Mouse (Mus musculus): ENCODE measurements around the gene Ifit1bl2. TPM values are rescaled to one million over a fixed set of nuclear protein-coding genes. Genes with fewer than 3 reads are reported as not detected.
"Not testable (repeated sequence)": the region's sequence is repeated elsewhere in the genome, so short reads cannot be mapped to it uniquely, and the experiment has no call there.

Gene Ifit1bl2
- polyA plus RNA-seq, 1 experiment from 2014 or later, result 1.0 TPM

- H3K36me3 ChIP-seq (ENCODE audit: control insufficient read depth, insufficient read depth, low read length), result no peaks in the 10 kb centered on the region
- H3K27ac ChIP-seq (ENCODE audit: low read depth, low read length), result peak overlapping the region; percentile 67
- no peaks in the 10 kb centered on the region for H3K9me3 ChIP-seq (replicated peaks; ENCODE audit: control insufficient read depth, low read length)
- H3K4me3 ChIP-seq (ENCODE audit: low read depth, low read length), result no peak overlapping the region
- peaks cover 12% of the 10 kb centered on the region for H3K4me1 ChIP-seq (ENCODE audit: control insufficient read depth, insufficient read depth, low read length)
- H3K4me2 ChIP-seq, result no peak overlapping the region; the same call in 1 of the 2 replicates
- no peaks in the 10 kb centered on the region for H3K27me3 ChIP-seq (ENCODE audit: control insufficient read depth, insufficient read depth, low read length)
- 4% methylated on average over 2 of the region's 2 CpGs for WGBS (ENCODE audit: insufficient replicate concordance)
- ATAC-seq (replicated peaks; ENCODE audit: insufficient number of reproducible peaks, low FRiP score, low TSS enrichment), result peak; percentile 98
- no peak overlapping the region for H3K9ac ChIP-seq (ENCODE audit: low read depth, low read length)
Measured at GRCm38 (mm10) chr19:34656511-34657298, 16.2 kb upstream of the Ifit1bl2 start.

- WGBS (ENCODE audit: insufficient replicate concordance), result 86% methylated on average over 10 of the region's 10 CpGs
- no peak overlapping the region for H3K27ac ChIP-seq (ENCODE audit: low read depth, low read length)
- ATAC-seq (replicated peaks; ENCODE audit: insufficient number of reproducible peaks, low FRiP score, low TSS enrichment), result no peak
- H3K36me3 ChIP-seq (ENCODE audit: control insufficient read depth, insufficient read depth, low read length), result no peaks in the 10 kb centered on the region
- H3K9me3 ChIP-seq (replicated peaks; ENCODE audit: control insufficient read depth, low read length), result no peaks in the 10 kb centered on the region
- no peak overlapping the region for H3K9ac ChIP-seq (ENCODE audit: low read depth, low read length)
- H3K27me3 ChIP-seq (ENCODE audit: control insufficient read depth, insufficient read depth, low read length), result no peaks in the 10 kb centered on the region
- peaks cover 12% of the 10 kb centered on the region for H3K4me1 ChIP-seq (ENCODE audit: control insufficient read depth, insufficient read depth, low read length)
- H3K4me2 ChIP-seq, result no peak overlapping the region
- H3K4me3 ChIP-seq (ENCODE audit: low read depth, low read length), result no peak overlapping the region
Measured at GRCm38 (mm10) chr19:34655227-34655805, 14.8 kb upstream of the Ifit1bl2 start.

DNA sequence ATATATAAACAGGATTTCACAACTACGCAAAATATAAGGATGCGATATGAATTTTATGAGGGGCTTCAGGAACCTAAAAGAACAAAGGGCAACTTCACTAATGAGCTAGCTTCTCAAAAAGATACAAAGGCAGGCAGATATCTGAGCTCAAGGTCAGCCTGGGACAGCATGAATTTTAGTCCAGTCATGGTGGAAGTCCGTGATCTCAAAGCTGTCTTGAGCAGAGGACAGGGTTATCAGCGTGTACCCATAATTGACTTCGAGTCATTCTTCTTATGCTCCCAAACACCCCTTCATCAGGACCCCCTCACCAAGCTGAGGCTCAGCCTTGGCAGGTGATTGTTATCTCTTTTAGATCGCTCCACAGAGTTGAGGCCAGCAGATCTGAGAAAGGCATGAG lies 10.5 kb upstream of the Ifit1bl2 start:
- Histone ChIP-seq H3K4me1 (ENCODE audit: control insufficient read depth, insufficient read depth, low read length) (no peaks in the 10 kb centered on the region; the same call in 1 of the 2 replicates), H3K9ac (ENCODE audit: low read depth, low read length) (no peak overlapping the region), H3K9me3 (replicated peaks; ENCODE audit: control insufficient read depth, low read length) (no peaks in the 10 kb centered on the region), H3K27ac (ENCODE audit: low read depth, low read length) (no peak overlapping the region), H3K36me3 (ENCODE audit: control insufficient read depth, insufficient read depth, low read length) (no peaks in the 10 kb centered on the region), H3K4me2 (no peak overlapping the region), H3K27me3 (ENCODE audit: control insufficient read depth, insufficient read depth, low read length) (no peaks in the 10 kb centered on the region), H3K4me3 (ENCODE audit: low read depth, low read length) (no peak overlapping the region)
- ATAC-seq (replicated peaks; ENCODE audit: insufficient number of reproducible peaks, low FRiP score, low TSS enrichment), result no peak
- WGBS (ENCODE audit: insufficient replicate concordance), result 77% methylated on average over 6 of the region's 6 CpGs

DNA sequence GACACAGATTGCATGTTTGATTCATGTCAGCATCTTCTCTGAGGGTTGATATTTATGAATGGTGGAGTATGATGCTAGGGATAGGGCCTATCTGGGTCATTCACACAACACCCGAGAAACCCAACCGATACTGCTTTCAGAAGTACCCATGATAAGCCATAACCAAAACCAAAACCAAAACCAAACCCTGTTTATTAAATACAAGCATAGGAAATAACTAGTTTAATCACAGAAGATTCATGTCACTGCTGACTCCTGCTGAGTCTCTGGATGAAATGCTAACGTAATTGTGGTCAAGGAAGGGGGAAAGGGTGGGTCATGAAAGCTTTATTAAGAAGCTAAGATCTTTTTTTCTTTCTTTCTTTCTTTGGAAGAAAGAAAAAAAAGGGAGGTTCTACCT lies 9.7 kb upstream of the Ifit1bl2 start:
- ATAC-seq (replicated peaks; ENCODE audit: insufficient number of reproducible peaks, low FRiP score, low TSS enrichment), result no peak
- H3K4me2 ChIP-seq, result no peak overlapping the region
- no peak overlapping the region for H3K27ac ChIP-seq (ENCODE audit: low read depth, low read length)
- H3K4me1 ChIP-seq (ENCODE audit: control insufficient read depth, insufficient read depth, low read length), result no peaks in the 10 kb centered on the region
- no peaks in the 10 kb centered on the region for H3K36me3 ChIP-seq (ENCODE audit: control insufficient read depth, insufficient read depth, low read length)
- no peak overlapping the region for H3K4me3 ChIP-seq (ENCODE audit: low read depth, low read length)
- no peaks in the 10 kb centered on the region for H3K27me3 ChIP-seq (ENCODE audit: control insufficient read depth, insufficient read depth, low read length)
- H3K9ac ChIP-seq (ENCODE audit: low read depth, low read length), result no peak overlapping the region
- WGBS (ENCODE audit: insufficient replicate concordance), result 83% methylated on average over 3 of the region's 3 CpGs
- no peaks in the 10 kb centered on the region for H3K9me3 ChIP-seq (replicated peaks; ENCODE audit: control insufficient read depth, low read length)

DNA sequence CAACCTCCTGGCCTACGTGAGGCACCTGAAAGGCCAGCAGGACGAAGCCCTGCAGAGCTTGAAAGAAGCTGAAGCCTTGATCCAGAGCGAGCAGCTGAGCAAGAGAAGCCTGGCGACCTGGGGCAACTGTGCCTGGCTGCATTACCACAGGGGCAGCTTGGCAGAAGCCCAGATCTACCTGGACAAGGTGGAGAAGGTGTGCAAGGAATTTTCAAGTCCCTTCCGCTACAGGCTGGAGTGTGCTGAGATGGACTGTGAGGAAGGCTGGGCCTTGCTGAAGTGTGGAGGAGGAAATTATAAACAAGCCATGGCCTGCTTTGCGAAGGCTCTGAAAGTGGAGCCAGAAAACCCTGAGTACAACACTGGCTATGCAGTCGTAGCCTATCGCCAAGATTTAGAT lies 7.1 kb upstream of the Ifit1bl2 start:
- not testable (repeated sequence) for H3K4me3 ChIP-seq (ENCODE audit: low read depth, low read length); ATAC-seq (replicated peaks; ENCODE audit: insufficient number of reproducible peaks, low FRiP score, low TSS enrichment); H3K27ac ChIP-seq (ENCODE audit: low read depth, low read length); H3K9ac ChIP-seq (ENCODE audit: low read depth, low read length); H3K27me3 ChIP-seq (ENCODE audit: control insufficient read depth, insufficient read depth, low read length); H3K9me3 ChIP-seq (replicated peaks; ENCODE audit: control insufficient read depth, low read length); H3K4me1 ChIP-seq (ENCODE audit: control insufficient read depth, insufficient read depth, low read length); H3K4me2 ChIP-seq; H3K36me3 ChIP-seq (ENCODE audit: control insufficient read depth, insufficient read depth, low read length)
- WGBS (ENCODE audit: insufficient replicate concordance), result 86% methylated on average over 6 of the region's 8 CpGs

- no peaks in the 10 kb centered on the region for H3K9me3 ChIP-seq (replicated peaks; ENCODE audit: control insufficient read depth, low read length)
- no peak overlapping the region for H3K4me2 ChIP-seq
- H3K4me3 ChIP-seq (ENCODE audit: low read depth, low read length), result no peak overlapping the region
- no peaks in the 10 kb centered on the region for H3K36me3 ChIP-seq (ENCODE audit: control insufficient read depth, insufficient read depth, low read length)
- no peak overlapping the region for H3K9ac ChIP-seq (ENCODE audit: low read depth, low read length)
- H3K4me1 ChIP-seq (ENCODE audit: control insufficient read depth, insufficient read depth, low read length), result no peaks in the 10 kb centered on the region
- WGBS (ENCODE audit: insufficient replicate concordance), result 71% methylated on average over 5 of the region's 5 CpGs
- no peak for ATAC-seq (replicated peaks; ENCODE audit: insufficient number of reproducible peaks, low FRiP score, low TSS enrichment)
- H3K27me3 ChIP-seq (ENCODE audit: control insufficient read depth, insufficient read depth, low read length), result no peaks in the 10 kb centered on the region
- no peak overlapping the region for H3K27ac ChIP-seq (ENCODE audit: low read depth, low read length)
Measured at GRCm38 (mm10) chr19:34642616-34643015, 2.1 kb upstream of the Ifit1bl2 start.

GRCm38 (mm10) chr19:34636933-34637557 lies 3.5 kb downstream of the Ifit1bl2 start:
- no peaks in the 10 kb centered on the region for H3K4me1 ChIP-seq (ENCODE audit: control insufficient read depth, insufficient read depth, low read length)
- no peaks in the 10 kb centered on the region for H3K9me3 ChIP-seq (replicated peaks; ENCODE audit: control insufficient read depth, low read length)
- no peak overlapping the region for H3K27ac ChIP-seq (ENCODE audit: low read depth, low read length)
- H3K9ac ChIP-seq (ENCODE audit: low read depth, low read length), result no peak overlapping the region
- no peak overlapping the region for H3K4me3 ChIP-seq (ENCODE audit: low read depth, low read length)
- H3K27me3 ChIP-seq (ENCODE audit: control insufficient read depth, insufficient read depth, low read length), result no peaks in the 10 kb centered on the region
- no peak overlapping the region for H3K4me2 ChIP-seq
- ATAC-seq (replicated peaks; ENCODE audit: insufficient number of reproducible peaks, low FRiP score, low TSS enrichment), result no peak
- WGBS (ENCODE audit: insufficient replicate concordance), result 13% methylated on average over 3 of the region's 3 CpGs
- H3K36me3 ChIP-seq (ENCODE audit: control insufficient read depth, insufficient read depth, low read length), result no peaks in the 10 kb centered on the region

GRCm38 (mm10) chr19:34633484-34633883 lies 7.1 kb downstream of the Ifit1bl2 start:
- H3K4me2 ChIP-seq, result no peak overlapping the region
- H3K4me1 ChIP-seq (ENCODE audit: control insufficient read depth, insufficient read depth, low read length), result no peaks in the 10 kb centered on the region
- no peak overlapping the region for H3K9ac ChIP-seq (ENCODE audit: low read depth, low read length)
- no peak overlapping the region for H3K4me3 ChIP-seq (ENCODE audit: low read depth, low read length)
- H3K27me3 ChIP-seq (ENCODE audit: control insufficient read depth, insufficient read depth, low read length), result no peaks in the 10 kb centered on the region
- H3K27ac ChIP-seq (ENCODE audit: low read depth, low read length), result no peak overlapping the region
- H3K9me3 ChIP-seq (replicated peaks; ENCODE audit: control insufficient read depth, low read length), result no peaks in the 10 kb centered on the region
- WGBS (ENCODE audit: insufficient replicate concordance), result 68% methylated on average over 2 of the region's 2 CpGs
- no peak for ATAC-seq (replicated peaks; ENCODE audit: insufficient number of reproducible peaks, low FRiP score, low TSS enrichment)
- no peaks in the 10 kb centered on the region for H3K36me3 ChIP-seq (ENCODE audit: control insufficient read depth, insufficient read depth, low read length)

Measured in heart, embryonic 11.5 days (tissue).